Mouse (Mus musculus): ENCODE measurements at regions not wholly inside any gene's neighbourhood (a gene's known extent, or its start where the extent isn't known, plus 50 kb on each side); places are given as distances from the start of the nearest gene placed in this dataset.
A peak's percentile ranks its signal among the peaks of the same experiment; 100 is the strongest.

GRCm38 (mm10) chr5:69464435-69464834 is 78.0 kb downstream of the Yipf7 start:
- in situ Hi-C loops (cut with MboI; ENCODE audit: low pct_ligation_motif_present, low pct_unique_long_range_greater_than_20kb, low sequenced_read_pairs): no loop called here
- Histone ChIP-seq H3K9me3 (replicated peaks; ENCODE audit: low read length) (no peaks in the 10 kb centered on the region), H3K27me3 (replicated peaks) (no peaks in the 10 kb centered on the region), H3K36me3 (replicated peaks in 1 of 2; ENCODE audit: control insufficient read depth in 1 of 2, insufficient read depth in 1 of 2, low read length in 1 of 2) (no peaks in the 10 kb centered on the region), H3K79me2 (replicated peaks; ENCODE audit: control insufficient read depth, extremely low read depth, insufficient read depth, poor library complexity, severe bottlenecking) (no peaks in the 10 kb centered on the region), H3K4me1 (ENCODE audit: control insufficient read depth in 1 of 2, insufficient read depth in 2 of 2) (no peaks in the 10 kb centered on the region), H3K4me3 (replicated peaks in 1 of 3; ENCODE audit: low read depth in 2 of 3, low read length in 2 of 3, poor library complexity in 1 of 3) (no peak overlapping the region), H3K4me2 (ENCODE audit: insufficient read depth, low read depth, poor library complexity, severe bottlenecking) (no peak overlapping the region), H3K9ac (ENCODE audit: insufficient read depth, low read depth) (no peak overlapping the region), H3K27ac (ENCODE audit: insufficient read depth, low read depth) (no peak overlapping the region)
- TF ChIP-seq MAX (IDR thresholded peaks at IDR 0.05; ENCODE audit: low read length) (no peak), CTCF (conservative IDR thresholded peaks at IDR 0.05 in 1 of 2, IDR thresholded peaks at IDR 0.05 in 1 of 2; ENCODE audit: low read depth in 2 of 2, low read length in 2 of 2) (peak; percentile 20 to 55; a peak in 2 of 4 replicates), SMC3 (IDR thresholded peaks at IDR 0.05; ENCODE audit: low read depth, low read length) (peak; percentile 28), RAD21 (IDR thresholded peaks at IDR 0.05; ENCODE audit: low read depth, low read length) (peak; percentile 27)
- dilution Hi-C loops (cut with MboI; ENCODE audit: extremely low pct_ligation_motif_present, extremely low pct_unique_long_range_greater_than_20kb, low sequenced_read_pairs): no loop called here
- DNase-seq (ENCODE audit: extremely low read depth): peak; percentile 49

Measured in CH12.LX (cell line).